Mouse (Mus musculus): Measurements from ENCODE around the gene A730009L09Rik. TPM values are rescaled to one million over a fixed set of nuclear protein-coding genes. Genes with fewer than 3 reads are reported as not detected.

Gene A730009L09Rik
- total and polyA plus RNA-seq, 2 experiments from 2014 or later = not detected

DNA sequence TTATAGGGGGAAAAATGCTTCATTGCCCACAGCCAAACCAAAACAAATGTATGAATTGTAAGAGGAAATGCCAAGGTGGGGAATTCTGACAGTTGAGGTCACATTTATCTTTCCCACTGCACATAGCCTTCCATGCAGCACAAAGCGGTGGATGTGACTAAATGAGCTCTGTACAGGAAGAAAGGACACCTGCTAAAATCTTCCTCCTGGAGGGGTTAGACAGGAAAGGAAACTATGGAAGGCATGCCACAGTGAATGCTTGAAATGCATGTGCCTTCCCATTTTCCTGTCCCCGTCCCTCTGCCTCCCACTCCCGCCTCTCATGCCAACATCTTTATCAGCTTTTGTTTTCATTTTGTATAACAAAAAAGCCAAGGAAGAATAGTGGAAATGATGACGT lies 7.2 kb upstream of the A730009L09Rik start:
- ATAC-seq (ENCODE audit: insufficient read depth, low read depth) (no peak), DNase-seq (ENCODE audit: low spot score) (no peak)
- H3K9me3 ChIP-seq (replicated peaks; ENCODE audit: control insufficient read depth, low read length) = no peaks in the 10 kb centered on the region
- no peaks in the 10 kb centered on the region for H3K36me3 ChIP-seq (replicated peaks; ENCODE audit: control insufficient read depth, insufficient read depth, low read length)
- TF ChIP-seq EP300 (IDR thresholded peaks at IDR 0.05; ENCODE audit: low read depth) = no peak
- no peak for TF ChIP-seq CTCF (IDR thresholded peaks at IDR 0.05; ENCODE audit: low read depth)
- H3K9ac ChIP-seq (replicated peaks; ENCODE audit: low read depth, low read length) = no peak overlapping the region
- H3K27me3 ChIP-seq (ENCODE audit: control insufficient read depth, insufficient read depth, low read length) = no peaks in the 10 kb centered on the region
- H3K27ac ChIP-seq (ENCODE audit: low read depth) = no peak overlapping the region
- no peaks in the 10 kb centered on the region for H3K4me1 ChIP-seq (ENCODE audit: control insufficient read depth, insufficient read depth)
- H3K4me2 ChIP-seq (ENCODE audit: low read depth, low read length) = no peak overlapping the region
- H3K4me3 ChIP-seq (ENCODE audit: low read depth, low read length) = no peak overlapping the region
- 49% methylated on average over 4 of the region's 4 CpGs for WGBS

DNA sequence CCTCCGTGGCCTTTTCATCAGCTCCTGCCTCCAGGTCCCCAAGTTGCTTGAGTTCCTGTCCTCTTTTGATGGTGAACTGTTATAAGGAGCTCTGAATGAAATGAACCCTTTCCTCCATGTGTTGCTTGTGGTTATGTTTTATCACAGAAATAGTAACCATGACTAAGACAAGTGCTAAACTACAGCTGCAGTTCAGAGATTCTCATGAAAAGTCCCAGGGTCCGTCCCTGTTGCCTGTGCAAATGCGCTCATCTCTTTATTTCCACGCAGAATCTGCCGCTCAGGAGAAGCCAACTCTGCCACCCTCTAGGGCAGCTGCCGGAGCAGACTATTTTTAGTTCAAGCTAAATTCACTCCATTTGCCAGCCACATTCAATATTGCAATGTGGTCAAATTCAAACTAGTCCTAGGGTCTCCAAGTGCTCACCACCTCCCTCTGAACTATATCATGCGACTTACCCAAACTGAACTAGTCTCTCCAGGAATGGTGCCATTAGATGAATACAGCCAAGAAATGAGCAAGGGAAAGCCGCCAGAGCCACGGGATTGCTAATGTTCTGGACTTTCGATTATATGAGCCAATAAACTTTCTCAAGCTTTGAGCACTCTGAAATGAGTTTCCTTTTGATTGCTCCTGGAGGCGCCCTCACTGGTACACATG lies 7.2 kb downstream of the A730009L09Rik start:
- Histone ChIP-seq H3K36me3 (replicated peaks; ENCODE audit: control insufficient read depth, insufficient read depth, low read length) (no peaks in the 10 kb centered on the region), H3K4me3 (ENCODE audit: low read depth, low read length) (no peak overlapping the region), H3K27me3 (ENCODE audit: control insufficient read depth, insufficient read depth, low read length) (no peaks in the 10 kb centered on the region), H3K4me1 (ENCODE audit: control insufficient read depth, insufficient read depth) (no peaks in the 10 kb centered on the region), H3K9me3 (replicated peaks; ENCODE audit: control insufficient read depth, low read length) (0 out of 2 replicates have a peak, but pooled peaks cover 4% of the 10 kb centered on the region), H3K9ac (replicated peaks; ENCODE audit: low read depth, low read length) (no peak overlapping the region), H3K4me2 (ENCODE audit: low read depth, low read length) (no peak overlapping the region), H3K27ac (ENCODE audit: low read depth) (no peak overlapping the region)
- WGBS = 74% methylated on average over 11 of the region's 11 CpGs
- TF ChIP-seq EP300 (IDR thresholded peaks at IDR 0.05; ENCODE audit: low read depth) (no peak), CTCF (IDR thresholded peaks at IDR 0.05; ENCODE audit: low read depth) (no peak)
- ATAC-seq (ENCODE audit: insufficient read depth, low read depth) (no peak), DNase-seq (ENCODE audit: low spot score) (no peak)

DNA sequence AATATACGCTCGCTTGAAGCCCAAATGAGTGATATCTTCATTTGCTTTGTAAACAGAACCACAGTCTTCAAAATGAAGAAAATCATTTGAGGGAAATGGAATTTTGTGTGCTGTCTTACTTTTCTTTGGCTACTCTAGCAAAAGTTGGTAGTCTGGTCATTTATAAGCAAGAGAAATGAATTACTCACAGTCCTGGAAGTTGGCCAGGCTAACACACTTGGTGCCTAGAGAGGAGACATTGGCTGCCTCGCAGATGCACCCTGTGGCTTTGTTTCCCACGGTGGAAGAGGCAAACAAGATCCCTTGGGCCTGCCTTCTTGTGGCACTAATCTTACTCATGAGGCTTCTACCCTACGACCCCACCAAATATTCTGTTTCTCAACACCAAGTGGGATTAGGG lies 8.1 kb downstream of the A730009L09Rik start:
- ATAC-seq (ENCODE audit: insufficient read depth, low read depth) (no peak), DNase-seq (ENCODE audit: low spot score) (no peak)
- Histone ChIP-seq H3K27ac (ENCODE audit: low read depth) (no peak overlapping the region), H3K4me1 (ENCODE audit: control insufficient read depth, insufficient read depth) (no peaks in the 10 kb centered on the region), H3K27me3 (ENCODE audit: control insufficient read depth, insufficient read depth, low read length) (no peaks in the 10 kb centered on the region), H3K4me3 (ENCODE audit: low read depth, low read length) (no peak overlapping the region), H3K36me3 (replicated peaks; ENCODE audit: control insufficient read depth, insufficient read depth, low read length) (no peaks in the 10 kb centered on the region), H3K9ac (replicated peaks; ENCODE audit: low read depth, low read length) (no peak overlapping the region), H3K9me3 (replicated peaks; ENCODE audit: control insufficient read depth, low read length) (0 out of 2 replicates have a peak, but pooled peaks cover 4% of the 10 kb centered on the region), H3K4me2 (ENCODE audit: low read depth, low read length) (no peak overlapping the region)
- no peak for TF ChIP-seq CTCF (IDR thresholded peaks at IDR 0.05; ENCODE audit: low read depth)
- no peak for TF ChIP-seq EP300 (IDR thresholded peaks at IDR 0.05; ENCODE audit: low read depth)
- WGBS = 71% methylated on average over 5 of the region's 5 CpGs

DNA sequence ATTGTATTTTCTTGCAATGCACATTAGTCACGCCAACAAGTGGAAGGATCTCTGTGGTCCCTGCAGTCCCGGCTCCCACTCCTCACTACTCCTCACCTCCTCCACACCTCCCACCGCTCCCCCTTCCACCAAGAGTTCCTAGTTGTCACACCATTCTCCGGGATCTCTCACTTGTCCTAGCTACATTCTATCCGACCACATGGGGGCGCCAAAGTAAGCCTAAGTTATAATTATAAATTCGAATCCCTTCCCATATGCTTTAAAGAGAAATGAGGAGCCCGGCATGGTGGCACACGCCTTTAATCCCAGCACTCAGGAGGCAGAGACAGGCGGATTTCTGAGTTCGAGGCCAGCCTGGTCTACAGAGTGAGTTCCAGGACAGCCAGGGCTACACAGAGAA lies 12.5 kb downstream of the A730009L09Rik start:
- ATAC-seq (ENCODE audit: insufficient read depth, low read depth) = no peak
- TF ChIP-seq CTCF (IDR thresholded peaks at IDR 0.05; ENCODE audit: low read depth) (peak; percentile 45), EP300 (IDR thresholded peaks at IDR 0.05; ENCODE audit: low read depth) (no peak)
- DNase-seq (ENCODE audit: low spot score) = peak; percentile 14
- Histone ChIP-seq H3K4me1 (ENCODE audit: control insufficient read depth, insufficient read depth) (no peaks in the 10 kb centered on the region), H3K9me3 (replicated peaks; ENCODE audit: control insufficient read depth, low read length) (no peaks in the 10 kb centered on the region), H3K27me3 (ENCODE audit: control insufficient read depth, insufficient read depth, low read length) (no peaks in the 10 kb centered on the region), H3K9ac (replicated peaks; ENCODE audit: low read depth, low read length) (no peak overlapping the region), H3K27ac (ENCODE audit: low read depth) (no peak overlapping the region), H3K36me3 (replicated peaks; ENCODE audit: control insufficient read depth, insufficient read depth, low read length) (no peaks in the 10 kb centered on the region), H3K4me3 (ENCODE audit: low read depth, low read length) (no peak overlapping the region), H3K4me2 (ENCODE audit: low read depth, low read length) (no peak overlapping the region)
- 49% methylated on average over 11 of the region's 11 CpGs for WGBS

DNA sequence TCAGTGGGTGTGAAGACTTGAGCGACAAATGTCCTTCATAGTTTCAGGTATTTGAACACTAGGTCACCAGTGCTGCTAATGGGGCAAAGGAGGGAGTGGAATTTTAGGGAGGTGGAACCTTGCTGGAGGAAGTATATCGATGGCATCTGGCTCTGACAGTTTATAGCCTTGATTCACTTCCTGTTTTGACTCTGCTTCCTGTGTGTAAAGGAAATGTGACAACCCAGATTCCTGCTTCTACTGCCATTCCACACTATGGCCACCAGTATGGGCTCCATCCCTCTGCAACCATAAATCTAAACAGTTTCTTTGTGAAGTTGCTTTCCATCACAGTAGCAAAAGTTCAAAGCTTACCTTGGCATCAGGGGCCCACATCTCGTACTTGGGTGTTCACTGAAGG lies 17.9 kb downstream of the A730009L09Rik start:
- TF ChIP-seq CTCF (IDR thresholded peaks at IDR 0.05; ENCODE audit: low read depth) (no peak), EP300 (IDR thresholded peaks at IDR 0.05; ENCODE audit: low read depth) (no peak)
- Histone ChIP-seq H3K27me3 (ENCODE audit: control insufficient read depth, insufficient read depth, low read length) (no peaks in the 10 kb centered on the region), H3K4me2 (ENCODE audit: low read depth, low read length) (no peak overlapping the region), H3K4me3 (ENCODE audit: low read depth, low read length) (no peak overlapping the region), H3K4me1 (ENCODE audit: control insufficient read depth, insufficient read depth) (no peaks in the 10 kb centered on the region), H3K9me3 (replicated peaks; ENCODE audit: control insufficient read depth, low read length) (no peaks in the 10 kb centered on the region), H3K36me3 (replicated peaks; ENCODE audit: control insufficient read depth, insufficient read depth, low read length) (no peaks in the 10 kb centered on the region), H3K27ac (ENCODE audit: low read depth) (no peak overlapping the region), H3K9ac (replicated peaks; ENCODE audit: low read depth, low read length) (no peak overlapping the region)
- DNase-seq (ENCODE audit: low spot score) (no peak), ATAC-seq (ENCODE audit: insufficient read depth, low read depth) (no peak)
- 72% methylated on average over 3 of the region's 3 CpGs for WGBS

DNA sequence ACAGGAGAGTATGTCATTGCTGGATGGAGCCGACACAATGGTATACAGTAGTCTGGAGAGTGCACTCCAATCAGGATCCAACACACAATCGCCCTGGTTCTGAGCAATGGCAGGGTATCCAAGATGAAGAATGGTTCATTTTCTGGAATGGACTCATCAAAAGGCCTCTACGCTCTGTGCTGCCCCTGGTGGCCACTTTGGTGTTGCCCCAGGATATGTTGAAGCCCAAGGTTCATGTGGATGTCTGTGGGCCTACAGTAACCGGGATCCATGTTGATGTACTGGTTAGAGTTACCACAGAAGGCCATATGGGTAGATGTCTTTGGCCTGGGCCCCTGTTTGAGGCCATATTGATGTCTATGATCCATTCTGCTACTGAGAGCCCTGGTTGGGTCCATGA lies 31.1 kb downstream of the A730009L09Rik start:
- Histone ChIP-seq H3K4me2 (ENCODE audit: low read depth, low read length) (no peak overlapping the region), H3K9ac (replicated peaks; ENCODE audit: low read depth, low read length) (no peak overlapping the region), H3K27me3 (ENCODE audit: control insufficient read depth, insufficient read depth, low read length) (no peaks in the 10 kb centered on the region), H3K4me3 (ENCODE audit: low read depth, low read length) (no peak overlapping the region), H3K36me3 (replicated peaks; ENCODE audit: control insufficient read depth, insufficient read depth, low read length) (no peaks in the 10 kb centered on the region), H3K4me1 (ENCODE audit: control insufficient read depth, insufficient read depth) (no peaks in the 10 kb centered on the region), H3K9me3 (replicated peaks; ENCODE audit: control insufficient read depth, low read length) (no peaks in the 10 kb centered on the region), H3K27ac (ENCODE audit: low read depth) (no peak overlapping the region)
- no peak for DNase-seq (ENCODE audit: low spot score)
- no peak for ATAC-seq (ENCODE audit: insufficient read depth, low read depth)
- no peak for TF ChIP-seq CTCF (IDR thresholded peaks at IDR 0.05; ENCODE audit: low read depth)
- TF ChIP-seq EP300 (IDR thresholded peaks at IDR 0.05; ENCODE audit: low read depth) = no peak
- 76% methylated on average over 4 of the region's 4 CpGs for WGBS
